8 mouse cellular contexts compared by ENCODE assay signal in the genomic region with DNA sequence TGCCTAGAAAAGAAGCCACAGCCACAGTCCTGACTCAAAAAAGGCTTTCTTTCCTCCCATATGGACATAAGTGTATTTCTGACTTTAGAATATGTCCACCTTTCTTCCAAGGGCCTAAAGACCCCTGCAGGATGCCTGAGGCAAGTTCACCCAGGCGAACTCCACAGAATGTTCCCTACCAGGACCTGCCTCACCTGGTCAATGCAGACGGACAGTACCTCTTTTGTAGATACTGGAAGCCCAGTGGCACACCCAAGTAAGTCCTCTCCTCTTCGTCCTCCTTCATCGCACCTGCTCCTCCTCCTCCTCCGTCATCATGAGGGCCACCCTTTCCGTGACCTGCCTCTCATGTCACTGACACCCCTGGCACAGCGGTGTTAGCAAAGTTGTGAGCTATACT. TPM values are rescaled to one million over a fixed set of nuclear protein-coding genes. Genes with fewer than 3 reads are reported as not detected.
DNase-seq lines count a peak whose midpoint lies in the region; ATAC-seq and TF ChIP-seq lines count a peak whose summit lies in the region.

No protein-coding gene starts in this region.

- peak; percentile 70 for TF ChIP-seq CTCF in layer of hippocampus, adult 2 months (conservative IDR thresholded peaks at IDR 0.05)

- 53% methylated on average over 7 of the region's 7 CpGs for WGBS in intestine, embryonic 15.5 days

- peak overlapping the region; percentile 96 for H3K4me3 ChIP-seq in layer of hippocampus, adult 2 months
- peak overlapping the region; percentile 13 for H3K4me3 ChIP-seq in intestine, embryonic 15.5 days (replicated peaks)

- peak overlapping the region; percentile 54 for H3K4me2 ChIP-seq in intestine, embryonic 15.5 days (replicated peaks)

- peak overlapping the region; percentile 95 for H3K27ac ChIP-seq in layer of hippocampus, adult 2 months
- H3K27ac ChIP-seq in intestine, embryonic 15.5 days, result no peak overlapping the region

- no peaks in the 10 kb centered on the region for H3K27me3 ChIP-seq in intestine, embryonic 15.5 days (replicated peaks)

- H3K9me3 ChIP-seq in intestine, embryonic 15.5 days, result no peaks in the 10 kb centered on the region

- peaks cover 10% of the 10 kb centered on the region for H3K4me1 ChIP-seq in intestine, embryonic 15.5 days (replicated peaks)

- H3K9ac ChIP-seq in intestine, embryonic 15.5 days, result no peak overlapping the region

- no peak for DNase-seq in layer of hippocampus, adult 2 months (ENCODE audit: low spot score in 2 of 2)
- no peak for DNase-seq in layer of hippocampus, adult 8-10 months (ENCODE audit: low spot score in 2 of 2)
- peak; percentile 60 to 64 for DNase-seq in cerebellum, postnatal 14 days
- peak; percentile 33 for DNase-seq in mesoderm, embryonic 11.5 days (ENCODE audit: low read depth, low spot score)
- no peak for DNase-seq in frontal cortex, adult 2 months (ENCODE audit: extremely low spot score in 1 of 2, low spot score in 1 of 2)
- DNase-seq in yolk sac, embryonic 10.5 days (ENCODE audit: low spot score), result no peak

- ATAC-seq in intestine, embryonic 15.5 days, result no peak
- ATAC-seq in activated CD4-positive, CD25-positive, alpha-beta regulatory T cell, adult 4 months, result no peak

- H3K36me3 ChIP-seq in intestine, embryonic 15.5 days, result no peaks in the 10 kb centered on the region

RNA-seq across cellular contexts. Expression of a gene that starts 1.4 kb away (rescaled TPM):
- total RNA-seq in layer of hippocampus, adult 2 months (2021), result 100 to 1,000 TPM; 178 to 182 TPM
- 100 to 1,000 TPM; 162 to 167 (median 167) TPM for total RNA-seq in layer of hippocampus, adult 8-10 months (2022)
- 71.6 and 75.9 TPM in 2 replicates for polyA plus RNA-seq in intestine, embryonic 15.5 days (2015; fragmentation: Nextera tagmentation; extraction: Ambion mirVana)
- polyA plus RNA-seq in frontal cortex, adult 2 months (2012; rRNA removed), result 167 and 189 TPM in 2 replicates
- under 1 TPM; 0.53 to 0.75 TPM for polyA plus RNA-seq in activated CD4-positive, CD25-positive, alpha-beta regulatory T cell, adult 4 months (2017; shearing (Covaris generic))

Comparison
In these comparisons a context has a peak if more than half of its experiments do, and no peak if none do; other contexts are left out.
1. DNase-seq: peak in cerebellum, postnatal 14 days (2 of 2) and mesoderm, embryonic 11.5 days (single experiment); none in layer of hippocampus, adult 2 months (0 of 2), layer of hippocampus, adult 8-10 months (0 of 2), frontal cortex, adult 2 months (0 of 2) and yolk sac, embryonic 10.5 days (single experiment).
2. RNA of a gene that starts 1.4 kb away (polyA plus RNA-seq): 167 to 189 TPM in frontal cortex, adult 2 months and 71.6 to 75.9 TPM in intestine, embryonic 15.5 days; 0.53 to 0.75 TPM in activated CD4-positive, CD25-positive, alpha-beta regulatory T cell, adult 4 months; every median in the first group is over 10 times any median in the second.